Mouse (Mus musculus): ENCODE measurements at regions not wholly inside any gene's neighbourhood (a gene's known extent, or its start where the extent isn't known, plus 50 kb on each side); places are given as distances from the start of the nearest gene placed in this dataset.
"Not testable (repeated sequence)": the region's sequence is repeated elsewhere in the genome, so short reads cannot be mapped to it uniquely, and the experiment has no call there.

GRCm38 (mm10) chr3:18560282-18560785 lies 612.1 kb downstream of the Cypt12 start:
- Histone ChIP-seq H3K4me2 (no peak overlapping the region), H3K27me3 (no peaks in the 10 kb centered on the region), H3K4me3 (no peak overlapping the region), H3K9ac (no peak overlapping the region), H3K4me1 (no peaks in the 10 kb centered on the region), H3K27ac (no peak overlapping the region), H3K36me3 (no peaks in the 10 kb centered on the region), H3K9me3 (no peaks in the 10 kb centered on the region)
- WGBS, result 69% methylated on average over 4 of the region's 4 CpGs
- no peak for ATAC-seq (ENCODE audit: insufficient number of reproducible peaks, low FRiP score, low TSS enrichment, low read depth)

DNA sequence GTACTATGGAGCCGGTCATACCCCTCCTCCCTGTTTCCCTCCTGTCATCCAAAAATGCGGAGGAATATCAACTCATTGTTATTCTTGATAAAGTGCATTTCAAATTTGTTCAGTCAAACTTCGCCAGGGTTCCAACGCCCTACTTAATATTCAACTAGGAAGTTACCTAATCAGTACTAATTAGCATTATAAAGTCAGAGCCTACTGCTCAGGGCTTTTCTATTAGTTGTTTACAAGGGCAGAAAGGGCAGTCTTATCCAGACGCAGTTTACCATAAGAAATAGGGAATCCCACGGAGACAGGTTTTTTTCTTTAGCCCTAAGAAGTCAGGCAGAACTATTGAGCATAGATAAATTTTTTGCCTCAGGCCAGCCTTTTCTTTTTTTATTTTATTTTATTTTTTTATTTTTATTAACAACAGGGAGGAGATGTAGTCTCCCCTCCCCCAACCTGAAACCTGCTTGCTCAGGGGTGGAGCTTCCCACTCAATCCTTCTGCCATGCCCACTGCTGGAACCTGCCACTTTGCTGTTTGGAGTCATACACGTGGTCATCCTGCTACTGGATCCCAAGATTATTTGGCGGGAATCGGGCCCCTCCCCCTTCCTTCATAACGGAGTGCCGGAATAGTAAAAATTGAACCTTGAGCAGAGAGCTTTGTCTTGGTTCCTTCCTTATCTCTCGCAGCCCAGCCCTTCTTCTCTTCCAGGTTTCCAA lies 632.9 kb downstream of the Cypt12 start:
- not testable (repeated sequence) for ATAC-seq (ENCODE audit: insufficient number of reproducible peaks, low FRiP score, low TSS enrichment, low read depth); H3K36me3 ChIP-seq; H3K4me3 ChIP-seq; H3K9me3 ChIP-seq; H3K4me1 ChIP-seq; H3K27me3 ChIP-seq; H3K4me2 ChIP-seq; H3K27ac ChIP-seq; H3K9ac ChIP-seq
- 62% methylated on average over 12 of the region's 12 CpGs for WGBS

- Histone ChIP-seq H3K4me3 (no peak overlapping the region), H3K9me3 (no peaks in the 10 kb centered on the region), H3K27ac (no peak overlapping the region), H3K4me1 (peaks cover 21% of the 10 kb centered on the region), H3K27me3 (no peaks in the 10 kb centered on the region), H3K9ac (no peak overlapping the region), H3K4me2 (no peak overlapping the region), H3K36me3 (no peaks in the 10 kb centered on the region)
- no peak for ATAC-seq (ENCODE audit: insufficient number of reproducible peaks, low FRiP score, low TSS enrichment, low read depth)
- 36% methylated on average over 7 of the region's 7 CpGs for WGBS
Measured at GRCm38 (mm10) chr3:18620608-18621007, 672.4 kb downstream of the Cypt12 start.

GRCm38 (mm10) chr3:18623831-18624304 lies 675.7 kb downstream of the Cypt12 start:
- 0 out of 2 replicates have a peak overlapping the region, but pooled peaks have one; percentile 42 for H3K4me2 ChIP-seq
- peaks cover 26% of the 10 kb centered on the region for H3K4me1 ChIP-seq
- 0 out of 2 replicates have a peak, but pooled peaks have one; percentile 57 for ATAC-seq (ENCODE audit: insufficient number of reproducible peaks, low FRiP score, low TSS enrichment, low read depth)
- no peaks in the 10 kb centered on the region for H3K9me3 ChIP-seq
- H3K27me3 ChIP-seq, result no peaks in the 10 kb centered on the region
- no peaks in the 10 kb centered on the region for H3K36me3 ChIP-seq
- no peak overlapping the region for H3K9ac ChIP-seq
- H3K27ac ChIP-seq, result peak overlapping the region; percentile 72; the same call in 1 of the 2 replicates
- no peak overlapping the region for H3K4me3 ChIP-seq
- WGBS, result 5% methylated on average over 4 of the region's 4 CpGs

DNA sequence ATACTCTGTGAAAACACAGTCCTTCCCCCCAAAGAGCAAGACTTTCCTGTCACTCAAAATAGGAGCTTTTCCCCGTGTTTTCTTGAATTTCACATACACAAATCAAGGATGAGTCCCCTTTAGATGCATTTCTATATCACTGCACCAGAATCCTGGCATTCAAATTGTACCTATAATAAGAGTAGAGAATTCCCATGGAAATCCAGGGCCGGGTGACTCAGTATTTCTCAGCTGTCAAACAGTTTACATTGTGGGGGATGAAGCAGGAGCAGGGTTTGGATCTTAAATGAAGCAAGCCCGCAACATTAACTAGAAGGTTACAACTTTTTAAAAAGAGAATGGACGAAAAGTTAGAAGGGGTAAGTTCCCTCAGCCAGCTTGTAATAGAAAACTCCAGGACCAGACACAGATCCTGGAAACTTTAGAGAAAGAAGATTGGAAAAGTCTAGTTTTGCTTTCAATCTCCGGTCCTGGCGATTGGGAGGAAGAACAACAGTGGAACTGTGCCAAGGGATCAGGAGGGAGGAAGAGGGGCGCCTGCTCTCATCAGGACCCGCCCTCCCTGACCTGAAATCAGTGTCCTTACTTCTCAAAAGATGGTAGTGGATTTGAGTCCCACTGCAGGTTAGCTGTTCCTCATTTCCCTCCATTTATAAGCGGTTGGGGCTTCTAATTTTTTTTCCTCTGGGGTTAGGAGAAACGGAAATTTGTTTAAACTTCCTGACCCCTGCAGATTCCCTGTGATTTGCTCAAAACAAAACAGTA lies 676.4 kb downstream of the Cypt12 start:
- H3K36me3 ChIP-seq, result no peaks in the 10 kb centered on the region
- peak overlapping the region; percentile 42 for H3K4me2 ChIP-seq
- H3K4me3 ChIP-seq, result peak overlapping the region; percentile 24
- 6% methylated on average over 10 of the region's 10 CpGs for WGBS
- H3K27me3 ChIP-seq, result no peaks in the 10 kb centered on the region
- peaks cover 26% of the 10 kb centered on the region for H3K4me1 ChIP-seq
- no peak for ATAC-seq (ENCODE audit: insufficient number of reproducible peaks, low FRiP score, low TSS enrichment, low read depth)
- H3K9me3 ChIP-seq, result no peaks in the 10 kb centered on the region
- H3K27ac ChIP-seq, result peak overlapping the region; percentile 72
- no peak overlapping the region for H3K9ac ChIP-seq

GRCm38 (mm10) chr3:18625395-18626328 lies 677.5 kb downstream of the Cypt12 start:
- Histone ChIP-seq H3K9me3 (no peaks in the 10 kb centered on the region), H3K36me3 (no peaks in the 10 kb centered on the region), H3K4me3 (peak overlapping the region; percentile 24), H3K9ac (no peak overlapping the region), H3K4me1 (peaks cover 26% of the 10 kb centered on the region), H3K4me2 (peak overlapping the region; percentile 42), H3K27me3 (no peaks in the 10 kb centered on the region), H3K27ac (peak overlapping the region; percentile 72; the same call in 1 of the 2 replicates)
- ATAC-seq (ENCODE audit: insufficient number of reproducible peaks, low FRiP score, low TSS enrichment, low read depth), result no peak
- 7% methylated on average over 32 of the region's 32 CpGs for WGBS

DNA sequence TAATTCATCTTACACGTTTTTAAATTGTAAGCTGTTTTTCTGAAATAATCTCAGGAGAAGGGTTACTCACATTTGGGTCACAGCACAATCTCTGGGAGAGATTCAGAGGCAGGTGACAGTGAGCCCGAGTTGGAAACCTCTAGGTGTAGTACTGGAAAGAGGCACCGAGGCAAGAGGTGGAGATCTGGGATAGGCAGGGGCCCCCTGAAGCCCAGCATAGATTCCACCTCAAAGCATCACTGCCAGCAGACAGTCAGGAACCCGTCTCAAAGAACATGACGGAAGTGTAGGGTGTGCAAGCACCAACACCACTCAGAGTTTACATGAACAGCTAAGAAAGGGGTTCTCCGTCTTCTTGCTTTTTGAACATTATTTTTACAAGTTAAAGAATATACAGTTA lies 678.2 kb downstream of the Cypt12 start:
- Histone ChIP-seq H3K9ac (no peak overlapping the region), H3K4me2 (no peak overlapping the region)
- WGBS, result 55% methylated on average over 6 of the region's 6 CpGs

GRCm38 (mm10) chr3:18626820-18627219 lies 678.6 kb downstream of the Cypt12 start:
- no peaks in the 10 kb centered on the region for H3K36me3 ChIP-seq
- no peak overlapping the region for H3K4me2 ChIP-seq
- no peak overlapping the region for H3K9ac ChIP-seq
- H3K9me3 ChIP-seq, result no peaks in the 10 kb centered on the region
- peaks cover 26% of the 10 kb centered on the region for H3K4me1 ChIP-seq
- H3K27me3 ChIP-seq, result no peaks in the 10 kb centered on the region
- ATAC-seq (ENCODE audit: insufficient number of reproducible peaks, low FRiP score, low TSS enrichment, low read depth), result no peak
- H3K27ac ChIP-seq, result no peak overlapping the region
- H3K4me3 ChIP-seq, result no peak overlapping the region
- 69% methylated on average over 2 of the region's 2 CpGs for WGBS

More for the DNA sequence above, 678.2 kb downstream of the Cypt12 start:
- Histone ChIP-seq H3K4me3 (no peak overlapping the region), H3K27ac (no peak overlapping the region), H3K4me1 (peaks cover 26% of the 10 kb centered on the region), H3K36me3 (no peaks in the 10 kb centered on the region), H3K27me3 (no peaks in the 10 kb centered on the region), H3K9me3 (no peaks in the 10 kb centered on the region)
- ATAC-seq (ENCODE audit: insufficient number of reproducible peaks, low FRiP score, low TSS enrichment, low read depth), result no peak

- Histone ChIP-seq H3K27me3 (no peaks in the 10 kb centered on the region), H3K9ac (no peak overlapping the region), H3K9me3 (no peaks in the 10 kb centered on the region), H3K36me3 (no peaks in the 10 kb centered on the region), H3K4me3 (no peak overlapping the region), H3K4me1 (peaks cover 16% of the 10 kb centered on the region), H3K27ac (no peak overlapping the region), H3K4me2 (no peak overlapping the region)
- 92% methylated on average over 2 of the region's 2 CpGs for WGBS
- no peak for ATAC-seq (ENCODE audit: insufficient number of reproducible peaks, low FRiP score, low TSS enrichment, low read depth)
Measured at GRCm38 (mm10) chr3:18629233-18629632, 681.0 kb downstream of the Cypt12 start.

GRCm38 (mm10) chr3:18631601-18632000 lies 683.4 kb downstream of the Cypt12 start:
- Histone ChIP-seq H3K9ac (no peak overlapping the region), H3K9me3 (no peaks in the 10 kb centered on the region), H3K4me2 (no peak overlapping the region), H3K36me3 (no peaks in the 10 kb centered on the region), H3K27ac (no peak overlapping the region), H3K4me3 (no peak overlapping the region), H3K4me1 (no peaks in the 10 kb centered on the region), H3K27me3 (no peaks in the 10 kb centered on the region)
- no peak for ATAC-seq (ENCODE audit: insufficient number of reproducible peaks, low FRiP score, low TSS enrichment, low read depth)
- 81% methylated on average over 1 of the region's 1 CpGs for WGBS

- H3K9ac ChIP-seq, result no peak overlapping the region
- H3K4me2 ChIP-seq, result no peak overlapping the region
- no peaks in the 10 kb centered on the region for H3K27me3 ChIP-seq
- no peaks in the 10 kb centered on the region for H3K9me3 ChIP-seq
- H3K36me3 ChIP-seq, result no peaks in the 10 kb centered on the region
- no peak for ATAC-seq (ENCODE audit: insufficient number of reproducible peaks, low FRiP score, low TSS enrichment, low read depth)
- no peak overlapping the region for H3K4me3 ChIP-seq
- H3K4me1 ChIP-seq, result no peaks in the 10 kb centered on the region
- H3K27ac ChIP-seq, result no peak overlapping the region
Measured at GRCm38 (mm10) chr3:18634855-18635254, 686.6 kb downstream of the Cypt12 start.

Data from limb, embryonic 15.5 days (tissue).